Mouse (Mus musculus): Measurements from ENCODE around the gene Kcnj14. TPM values are rescaled to one million over a fixed set of nuclear protein-coding genes. Genes with fewer than 3 reads are reported as not detected.

Gene Kcnj14
- total RNA-seq (2022), result under 1 TPM; 0.17 to 0.65 (median 0.36) TPM

- no peak for DNase-seq
Measured at GRCm38 (mm10) chr7:45824598-45824997, at the start of gene Kcnj14. Gene Kcnj14 (minus strand): TSS chr7:45824782.

GRCm38 (mm10) chr7:45873061-45873947 is 48.7 kb upstream of the Kcnj14 start:
- peak; percentile 50 for DNase-seq

GRCm38 (mm10) chr7:45872624-45873023 is 48.0 kb upstream of the Kcnj14 start, which contains the start of gene Kdelr1:
Gene Kdelr1 (plus strand): TSS chr7:45872772.
- DNase-seq, result peak; percentile 81

GRCm38 (mm10) chr7:45870282-45871058 is 45.9 kb upstream of the Kcnj14 start:
- DNase-seq, result no peak

GRCm38 (mm10) chr7:45869787-45870186 is 45.2 kb upstream of the Kcnj14 start:
- no peak for DNase-seq

- no peak for DNase-seq
Measured at GRCm38 (mm10) chr7:45869107-45869670, 44.6 kb upstream of the Kcnj14 start.

- no peak for DNase-seq
Measured at GRCm38 (mm10) chr7:45867871-45868270, 43.3 kb upstream of the Kcnj14 start.

GRCm38 (mm10) chr7:45865925-45866910 is 41.6 kb upstream of the Kcnj14 start:
- DNase-seq, result peak; percentile 87

GRCm38 (mm10) chr7:45864435-45864834 is 39.9 kb upstream of the Kcnj14 start:
- no peak for DNase-seq

- no peak for DNase-seq
Measured at GRCm38 (mm10) chr7:45862804-45863203, 38.2 kb upstream of the Kcnj14 start.

- DNase-seq, result no peak
Measured at GRCm38 (mm10) chr7:45859008-45859407, 34.4 kb upstream of the Kcnj14 start.

GRCm38 (mm10) chr7:45856950-45857901 is 32.6 kb upstream of the Kcnj14 start:
- DNase-seq, result no peak

- DNase-seq, result no peak
Measured at GRCm38 (mm10) chr7:45853089-45853488, 28.5 kb upstream of the Kcnj14 start.

- DNase-seq, result no peak
Measured at GRCm38 (mm10) chr7:45850661-45851060, 26.1 kb upstream of the Kcnj14 start.

- no peak for DNase-seq
Measured at GRCm38 (mm10) chr7:45848447-45849027, 24.0 kb upstream of the Kcnj14 start.

- no peak for DNase-seq
Measured at GRCm38 (mm10) chr7:45842950-45843744, 18.6 kb upstream of the Kcnj14 start.

GRCm38 (mm10) chr7:45833924-45834323 is 9.3 kb upstream of the Kcnj14 start:
- no peak for DNase-seq

- DNase-seq, result no peak
Measured at GRCm38 (mm10) chr7:45833148-45833790, 8.7 kb upstream of the Kcnj14 start.

GRCm38 (mm10) chr7:45832428-45832827 is 7.8 kb upstream of the Kcnj14 start:
- DNase-seq, result no peak
